Comparison of ENCODE assay signal across 23 mouse cellular contexts in genomic region chr15:61154166-61154565, GRCm38 (mm10).
DNase-seq lines count a peak whose midpoint lies in the region; ATAC-seq lines count a peak whose summit lies in the region.
"Had no signal": no experiment of that assay in that cellular context is flagged by ENCODE, and none has a peak within 500 bp of the region (broad histone marks: within the 10 kb centered on the region; RNA-seq: fewer than 3 reads in every experiment).

No protein-coding gene starts in this region.

- no peaks in the 10 kb centered on the region for H3K27me3 ChIP-seq in liver, embryonic 11.5 days (replicated peaks; ENCODE audit: control insufficient read depth, insufficient read depth, low read length)

- peak; percentile 49 for ATAC-seq in CD4-positive, CD25-positive, alpha-beta regulatory T cell, adult 4 months
- ATAC-seq in activated CD4-positive, CD25-positive, alpha-beta regulatory T cell, adult 4 months, result peak; percentile 81
- no peak for ATAC-seq in liver, embryonic 11.5 days (replicated peaks; ENCODE audit: low FRiP score)
- ATAC-seq: forebrain, embryonic 13.5 days; forebrain, embryonic 16.5 days; hindbrain, embryonic 16.5 days; intestine, postnatal 0 days had no signal

- H3K4me3 ChIP-seq in liver, embryonic 11.5 days (ENCODE audit: low read depth, low read length), result no peak overlapping the region
- H3K4me3 ChIP-seq: forebrain, embryonic 10.5 days; forebrain, embryonic 13.5 days; hindbrain, embryonic 10.5 days; hindbrain, embryonic 13.5 days had no signal

- peak; percentile 15 for DNase-seq in naive thymus-derived CD4-positive, alpha-beta T cell, adult 2 months (ENCODE audit: low read depth)
- no peak for DNase-seq in liver, embryonic 11.5 days (ENCODE audit: low spot score)
- DNase-seq in kidney, postnatal 14 days, result no peak
- DNase-seq in heart, postnatal 10 days, result no peak
- DNase-seq: adrenal gland, adult 2 months; adrenal gland, postnatal 14 days; cerebellum, adult 11 months; cerebellum, adult 2 months; cerebellum, adult 9-11 months; cerebellum, postnatal 36 days; gastrocnemius, postnatal 10 days; heart, adult 11 months; heart, postnatal 36 days had no signal

- H3K36me3 ChIP-seq in liver, embryonic 11.5 days (ENCODE audit: control insufficient read depth, insufficient read depth, low read length), result no peaks in the 10 kb centered on the region
- H3K36me3 ChIP-seq: forebrain, embryonic 10.5 days; hindbrain, embryonic 10.5 days; hindbrain, embryonic 13.5 days had no signal

- no peaks in the 10 kb centered on the region for H3K9me3 ChIP-seq in liver, embryonic 11.5 days (ENCODE audit: control insufficient read depth, low read length)
- H3K9me3 ChIP-seq: forebrain, embryonic 10.5 days; forebrain, embryonic 13.5 days; hindbrain, embryonic 10.5 days; hindbrain, embryonic 13.5 days had no signal

- intact Hi-C loops in heart, postnatal 10 days (cut with DNase I), result loop anchor here (10.0 kb wide), 2 partner anchors 381 to 611 kb away; no protein-coding TSS in a partner anchor

- H3K9ac ChIP-seq in liver, embryonic 11.5 days (ENCODE audit: low read depth, low read length), result no peak overlapping the region
- H3K9ac ChIP-seq: forebrain, embryonic 13.5 days; hindbrain, embryonic 13.5 days had no signal

- 79% methylated on average over 12 of the region's 12 CpGs for WGBS in liver, embryonic 11.5 days

- no peak overlapping the region for H3K27ac ChIP-seq in liver, embryonic 11.5 days (ENCODE audit: low read depth, low read length)
- H3K27ac ChIP-seq: forebrain, embryonic 10.5 days; forebrain, embryonic 13.5 days; hindbrain, embryonic 10.5 days; hindbrain, embryonic 13.5 days had no signal

- H3K4me1 ChIP-seq in liver, embryonic 11.5 days (replicated peaks; ENCODE audit: control insufficient read depth, insufficient read depth, low read length), result no peaks in the 10 kb centered on the region

- H3K4me2 ChIP-seq in liver, embryonic 11.5 days, result no peak overlapping the region
- H3K4me2 ChIP-seq: forebrain, embryonic 13.5 days; heart, embryonic 11.5 days; hindbrain, embryonic 13.5 days had no signal
